Mouse (Mus musculus) adrenal gland, postnatal 10 days (tissue): ENCODE data around the gene Mmp19. TPM values are rescaled to one million over a fixed set of nuclear protein-coding genes. Genes with fewer than 3 reads are reported as not detected.
"Not testable (repeated sequence)": the region's sequence is repeated elsewhere in the genome, so short reads cannot be mapped to it uniquely, and the experiment has no call there.

Source experiments
- DNase-seq: peaks from one replicate; pipeline ENCODE4 v3.0.0; 2021; ENCODE audit warnings: mixed read lengths
- total RNA-seq, 2 experiments: library from RNA; stranded (reverse); gene quantifications; 2 replicates each; pipeline ENCODE4 v1.2.3; 2021

Mmp19 gene
- total RNA-seq, 2 experiments from 2014 or later, result 22.1 to 23.9 TPM

- no peak for DNase-seq
Observed at GRCm38 (mm10) chr10:128801981-128802495, 11.3 kb downstream of the Mmp19 start.

GRCm38 (mm10) chr10:128802956-128803355 lies 12.2 kb downstream of the Mmp19 start:
- DNase-seq, result no peak

GRCm38 (mm10) chr10:128803361-128803760 lies 12.7 kb downstream of the Mmp19 start:
- DNase-seq, result no peak

GRCm38 (mm10) chr10:128803771-128804270 lies 13.1 kb downstream of the Mmp19 start, which contains the start of gene Dnajc14:
Dnajc14 (plus strand) TSS chr10:128804062.
- DNase-seq, result peak; percentile 69

- DNase-seq, result peak; percentile 74
Observed at GRCm38 (mm10) chr10:128804271-128805091, 13.8 kb downstream of the Mmp19 start, which contains the start of gene Tmem198b. Tmem198b (minus strand) TSS chr10:128804370.

GRCm38 (mm10) chr10:128805092-128806000 lies 14.6 kb downstream of the Mmp19 start:
- DNase-seq, result peak; percentile 98

- no peak for DNase-seq
Observed at GRCm38 (mm10) chr10:128806086-128806485, 15.4 kb downstream of the Mmp19 start.

GRCm38 (mm10) chr10:128807018-128807417 lies 16.3 kb downstream of the Mmp19 start:
- DNase-seq, result no peak

GRCm38 (mm10) chr10:128817033-128817432 lies 26.3 kb downstream of the Mmp19 start, which contains the start of gene Sarnp:
Sarnp (plus strand) TSS chr10:128817333.
- DNase-seq, result no peak

- DNase-seq, result no peak
Observed at GRCm38 (mm10) chr10:128820217-128820616, 29.5 kb downstream of the Mmp19 start.

- peak; percentile 98 for DNase-seq
Observed at GRCm38 (mm10) chr10:128821358-128822056, 30.8 kb downstream of the Mmp19 start, which contains the start of gene Ormdl2. Ormdl2 (minus strand) TSS chr10:128821645.

- DNase-seq, result no peak
Observed at GRCm38 (mm10) chr10:128822135-128822534, 31.4 kb downstream of the Mmp19 start.

GRCm38 (mm10) chr10:128823087-128823486 lies 32.4 kb downstream of the Mmp19 start:
- DNase-seq, result not testable (repeated sequence)

- no peak for DNase-seq
Observed at GRCm38 (mm10) chr10:128823821-128824220, 33.1 kb downstream of the Mmp19 start.

GRCm38 (mm10) chr10:128837400-128837799 lies 46.7 kb downstream of the Mmp19 start:
- DNase-seq, result no peak

GRCm38 (mm10) chr10:128839434-128839833 lies 48.7 kb downstream of the Mmp19 start:
- DNase-seq, result no peak

- no peak for DNase-seq
Observed at GRCm38 (mm10) chr10:128840612-128841011, 49.9 kb downstream of the Mmp19 start.

GRCm38 (mm10) chr10:128843260-128843659 lies 52.5 kb downstream of the Mmp19 start:
- no peak for DNase-seq

- peak; percentile 8 for DNase-seq
Observed at GRCm38 (mm10) chr10:128845516-128845915, 54.8 kb downstream of the Mmp19 start.

- no peak for DNase-seq
Observed at GRCm38 (mm10) chr10:128846664-128847063, 56.0 kb downstream of the Mmp19 start.

GRCm38 (mm10) chr10:128848426-128848825 lies 57.7 kb downstream of the Mmp19 start:
- DNase-seq, result no peak
